Mouse (Mus musculus): ENCODE results near the gene Dot1l. TPM values are rescaled to one million over a fixed set of nuclear protein-coding genes. Genes with fewer than 3 reads are reported as not detected.
A peak's percentile ranks its signal among the peaks of the same experiment; 100 is the strongest.

Gene Dot1l
- polyA plus RNA-seq, 1 experiment from 2014 or later, result 23.8 TPM

DNA sequence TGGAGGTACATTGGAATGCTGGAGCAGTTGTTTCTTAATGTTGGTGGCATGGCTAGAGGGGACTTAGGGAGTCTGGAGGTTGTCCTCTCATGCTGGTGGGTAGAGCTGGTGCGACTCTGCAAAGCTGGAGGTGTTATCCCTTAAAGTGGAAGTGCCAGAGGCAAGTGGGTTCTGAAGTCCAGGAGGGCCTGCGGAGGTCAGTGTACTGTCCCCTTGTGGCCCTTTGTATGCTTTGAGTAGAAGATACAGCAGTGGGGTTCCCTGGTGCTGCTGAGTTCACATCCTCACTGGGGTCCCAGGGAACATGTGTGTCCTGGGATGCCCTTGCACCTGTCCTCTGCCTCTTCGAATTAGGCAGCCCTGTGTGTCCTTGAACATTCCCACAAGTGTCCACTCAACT lies 1.1 kb downstream of the Dot1l start:
- no peaks in the 10 kb centered on the region for H3K27me3 ChIP-seq (ENCODE audit: control insufficient read depth, insufficient read depth, low read length)
- H3K4me2 ChIP-seq (replicated peaks), result peak overlapping the region; percentile 96
- H3K36me3 ChIP-seq (replicated peaks; ENCODE audit: control insufficient read depth, insufficient read depth), result no peaks in the 10 kb centered on the region
- peaks cover 29% of the 10 kb centered on the region for H3K4me1 ChIP-seq (replicated peaks; ENCODE audit: control insufficient read depth, insufficient read depth, low read length)
- ATAC-seq (ENCODE audit: low FRiP score) (no peak), DNase-seq (ENCODE audit: low spot score) (no peak)
- H3K9me3 ChIP-seq (ENCODE audit: control insufficient read depth, low read length), result no peaks in the 10 kb centered on the region
- WGBS, result 34% methylated on average over 3 of the region's 3 CpGs
- peak overlapping the region; percentile 94 for H3K4me3 ChIP-seq (replicated peaks; ENCODE audit: low read length)
- H3K27ac ChIP-seq, result no peak overlapping the region
- H3K9ac ChIP-seq, result peak overlapping the region; percentile 96

DNA sequence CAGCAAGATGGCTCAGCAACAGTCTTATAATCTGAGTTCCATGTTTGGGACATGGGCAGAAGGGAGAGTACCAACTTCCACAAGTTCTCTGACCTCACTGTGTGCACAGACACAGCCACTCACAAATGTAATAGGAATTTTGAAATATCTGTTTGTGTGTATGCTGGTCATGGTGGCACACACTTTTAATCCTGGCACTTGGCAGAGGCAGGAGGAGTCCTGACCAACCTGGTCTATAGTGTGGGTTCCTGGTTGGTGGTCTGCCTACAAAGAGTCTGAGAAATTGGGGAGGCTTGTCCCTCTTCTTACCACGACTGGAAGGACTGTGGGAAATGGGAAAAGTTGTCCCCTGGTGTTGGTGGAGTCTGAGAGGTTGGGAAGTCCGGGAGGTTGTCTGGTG lies 1.5 kb downstream of the Dot1l start:
- Histone ChIP-seq H3K9ac (peak overlapping the region; percentile 96), H3K9me3 (ENCODE audit: control insufficient read depth, low read length) (no peaks in the 10 kb centered on the region), H3K4me1 (replicated peaks; ENCODE audit: control insufficient read depth, insufficient read depth, low read length) (peaks cover 29% of the 10 kb centered on the region), H3K4me2 (replicated peaks) (peak overlapping the region; percentile 96), H3K4me3 (replicated peaks; ENCODE audit: low read length) (peak overlapping the region; percentile 94), H3K36me3 (replicated peaks; ENCODE audit: control insufficient read depth, insufficient read depth) (no peaks in the 10 kb centered on the region), H3K27ac (no peak overlapping the region), H3K27me3 (ENCODE audit: control insufficient read depth, insufficient read depth, low read length) (no peaks in the 10 kb centered on the region)
- 68% methylated on average over 2 of the region's 2 CpGs for WGBS
- DNase-seq (ENCODE audit: low spot score), result no peak
- no peak for ATAC-seq (ENCODE audit: low FRiP score)

DNA sequence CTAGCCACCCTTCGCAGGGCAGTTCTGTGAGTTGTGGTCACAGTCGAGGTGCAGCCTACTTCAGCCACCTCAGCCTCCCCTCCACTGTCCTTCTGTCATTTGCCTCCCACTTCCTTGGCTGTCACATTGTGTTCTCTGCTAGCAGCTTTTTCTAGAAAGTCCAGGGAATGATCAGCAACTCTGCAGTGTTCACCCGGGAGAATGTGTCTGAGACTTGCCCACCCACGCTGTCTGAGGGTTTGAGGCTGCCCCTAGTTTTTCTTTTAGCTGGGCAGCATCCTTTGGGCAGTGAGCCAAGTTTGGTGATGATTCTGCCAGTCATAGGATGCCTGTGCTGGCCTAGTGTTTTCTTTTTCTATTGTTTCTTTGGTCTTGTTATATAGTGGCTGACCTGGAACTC lies 2.0 kb downstream of the Dot1l start:
- 0 out of 2 replicates have a peak overlapping the region, but pooled peaks have one; percentile 94 for H3K4me3 ChIP-seq (replicated peaks; ENCODE audit: low read length)
- H3K27ac ChIP-seq, result no peak overlapping the region
- no peak overlapping the region for H3K9ac ChIP-seq
- 66% methylated on average over 4 of the region's 4 CpGs for whole genome bisulfite sequencing
- H3K36me3 ChIP-seq (replicated peaks; ENCODE audit: control insufficient read depth, insufficient read depth), result no peaks in the 10 kb centered on the region
- no peaks in the 10 kb centered on the region for H3K27me3 ChIP-seq (ENCODE audit: control insufficient read depth, insufficient read depth, low read length)
- peaks cover 34% of the 10 kb centered on the region for H3K4me1 ChIP-seq (replicated peaks; ENCODE audit: control insufficient read depth, insufficient read depth, low read length)
- ATAC-seq (ENCODE audit: low FRiP score), result no peak
- no peak for DNase-seq (ENCODE audit: low spot score)
- H3K4me2 ChIP-seq (replicated peaks), result peak overlapping the region; percentile 96
- H3K9me3 ChIP-seq (ENCODE audit: control insufficient read depth, low read length), result no peaks in the 10 kb centered on the region

DNA sequence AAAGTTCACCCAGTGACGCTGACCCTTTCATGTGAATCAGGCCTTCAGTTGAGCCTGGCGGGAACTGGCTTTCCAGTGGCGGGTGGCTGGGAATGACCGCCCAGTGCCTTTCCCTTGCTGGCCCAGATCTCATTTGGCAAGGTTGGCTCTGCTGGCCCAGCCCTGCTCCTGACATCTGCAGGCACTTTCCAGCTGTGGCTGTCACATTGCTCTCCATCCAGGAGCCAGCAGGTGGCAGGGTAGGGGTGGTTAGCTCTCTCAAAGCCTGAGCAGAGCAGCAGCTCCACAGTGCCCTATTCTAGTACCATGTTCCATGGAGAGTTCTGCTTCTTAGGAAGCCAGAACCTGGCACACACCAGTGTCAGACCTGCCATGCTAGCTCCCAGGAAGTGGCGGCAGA lies 2.7 kb downstream of the Dot1l start:
- Histone ChIP-seq H3K4me1 (replicated peaks; ENCODE audit: control insufficient read depth, insufficient read depth, low read length) (peaks cover 34% of the 10 kb centered on the region), H3K27me3 (ENCODE audit: control insufficient read depth, insufficient read depth, low read length) (no peaks in the 10 kb centered on the region), H3K36me3 (replicated peaks; ENCODE audit: control insufficient read depth, insufficient read depth) (no peaks in the 10 kb centered on the region), H3K9ac (no peak overlapping the region), H3K4me2 (replicated peaks) (peak overlapping the region; percentile 96; the same call in 1 of the 2 replicates), H3K27ac (no peak overlapping the region), H3K9me3 (ENCODE audit: control insufficient read depth, low read length) (no peaks in the 10 kb centered on the region), H3K4me3 (replicated peaks; ENCODE audit: low read length) (no peak overlapping the region)
- WGBS, result 42% methylated on average over 5 of the region's 5 CpGs
- ATAC-seq (ENCODE audit: low FRiP score) (no peak; the same call in 1 of the 2 replicates), DNase-seq (ENCODE audit: low spot score) (peak; percentile 58)

DNA sequence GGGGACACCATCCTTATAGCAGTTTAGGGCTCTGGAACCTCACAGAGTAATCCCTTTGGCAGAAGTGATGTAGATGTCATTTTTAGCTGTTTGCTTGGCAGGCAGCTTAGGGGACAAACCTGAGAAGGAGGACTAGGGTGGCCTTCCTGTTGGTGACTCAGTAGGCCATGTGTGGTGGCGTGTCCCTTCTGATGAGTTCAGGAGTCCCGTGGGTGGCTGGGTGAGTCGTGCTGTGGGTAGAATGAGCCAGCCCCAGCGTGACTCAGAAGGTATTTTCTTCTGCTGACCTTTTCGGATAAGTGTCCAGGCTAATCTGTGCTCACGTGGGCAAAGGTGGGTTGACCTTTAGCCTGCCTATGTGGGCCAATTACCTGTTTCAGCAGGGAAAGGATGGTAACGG lies 3.6 kb downstream of the Dot1l start:
- Histone ChIP-seq H3K36me3 (replicated peaks; ENCODE audit: control insufficient read depth, insufficient read depth) (no peaks in the 10 kb centered on the region), H3K9ac (no peak overlapping the region), H3K4me3 (replicated peaks; ENCODE audit: low read length) (no peak overlapping the region), H3K4me2 (replicated peaks) (no peak overlapping the region), H3K9me3 (ENCODE audit: control insufficient read depth, low read length) (no peaks in the 10 kb centered on the region), H3K4me1 (replicated peaks; ENCODE audit: control insufficient read depth, insufficient read depth, low read length) (peaks cover 34% of the 10 kb centered on the region), H3K27me3 (ENCODE audit: control insufficient read depth, insufficient read depth, low read length) (no peaks in the 10 kb centered on the region), H3K27ac (no peak overlapping the region)
- ATAC-seq (ENCODE audit: low FRiP score) (no peak), DNase-seq (ENCODE audit: low spot score) (no peak)
- 91% methylated on average over 7 of the region's 7 CpGs for WGBS

DNA sequence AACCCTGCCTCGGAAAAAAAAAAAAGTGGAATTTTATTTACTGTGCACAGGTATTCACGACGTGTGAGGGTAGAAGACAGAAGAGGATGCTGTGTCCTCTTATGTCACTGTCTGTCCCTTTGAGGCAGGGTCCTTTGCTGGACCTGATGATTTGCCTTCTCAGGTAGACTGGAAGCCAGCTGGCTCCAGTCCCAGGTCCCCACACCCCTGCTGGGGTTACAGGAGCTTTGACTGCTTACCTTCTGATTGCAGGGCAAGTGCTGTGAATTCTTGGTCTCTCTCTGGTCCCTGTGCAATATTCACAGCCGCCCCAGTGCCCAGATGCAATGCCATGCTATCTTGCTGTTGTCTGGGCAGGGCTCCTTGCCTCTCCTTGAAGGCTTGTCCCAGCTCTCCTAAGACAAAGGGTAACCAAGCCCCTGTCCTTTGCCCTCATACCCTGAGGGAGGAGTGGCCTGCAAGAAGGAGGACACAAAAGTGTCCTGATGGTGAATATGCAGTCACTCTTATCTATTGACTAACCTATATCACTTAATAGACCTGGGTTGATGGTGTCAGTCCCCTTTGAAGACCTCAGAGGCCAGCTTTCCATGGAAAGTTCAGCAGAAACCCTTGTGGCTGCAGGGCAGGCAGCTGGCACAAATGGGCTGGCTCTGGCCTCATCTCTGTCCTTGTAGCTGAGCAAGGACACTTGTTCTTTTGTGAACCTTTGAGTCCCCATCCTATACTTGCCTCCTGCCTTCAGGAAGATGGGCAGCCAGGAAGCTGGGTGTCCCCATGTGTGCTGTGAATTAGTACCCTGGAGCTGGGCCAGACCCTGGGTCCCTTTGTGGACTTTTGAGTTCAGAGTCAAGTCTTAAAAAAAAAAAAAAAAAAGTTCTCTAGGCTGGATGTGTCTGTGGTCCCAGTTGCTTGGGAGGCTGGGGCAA lies 5.9 kb downstream of the Dot1l start:
- Histone ChIP-seq H3K36me3 (replicated peaks; ENCODE audit: control insufficient read depth, insufficient read depth) (peaks cover 4% of the 10 kb centered on the region; the same call in 1 of the 2 replicates), H3K4me3 (replicated peaks; ENCODE audit: low read length) (no peak overlapping the region), H3K27ac (no peak overlapping the region), H3K9me3 (ENCODE audit: control insufficient read depth, low read length) (no peaks in the 10 kb centered on the region), H3K27me3 (ENCODE audit: control insufficient read depth, insufficient read depth, low read length) (no peaks in the 10 kb centered on the region), H3K4me1 (replicated peaks; ENCODE audit: control insufficient read depth, insufficient read depth, low read length) (peaks cover 32% of the 10 kb centered on the region), H3K4me2 (replicated peaks) (no peak overlapping the region), H3K9ac (no peak overlapping the region)
- no peak for DNase-seq (ENCODE audit: low spot score)
- ATAC-seq (ENCODE audit: low FRiP score), result no peak
- 88% methylated on average over 4 of the region's 4 CpGs for WGBS

DNA sequence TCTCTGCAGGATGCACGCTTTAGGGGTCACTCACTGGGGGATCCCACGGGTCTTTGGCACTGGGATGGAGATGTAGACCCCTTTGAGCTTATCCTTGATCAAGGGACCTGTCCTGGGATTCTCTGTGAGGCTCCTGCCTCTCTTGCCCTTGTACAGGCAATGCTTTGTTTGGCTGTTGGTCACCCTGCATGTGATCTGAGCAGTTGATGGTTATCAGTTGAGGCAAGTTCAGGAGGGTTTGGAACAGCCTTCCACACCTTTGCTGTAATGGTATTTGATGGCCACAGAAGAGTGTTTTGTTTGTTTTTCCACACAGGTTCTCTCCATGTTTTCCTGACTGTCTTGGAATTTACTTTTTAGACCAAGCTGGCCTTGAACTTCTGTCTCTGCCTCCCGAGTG lies 6.8 kb downstream of the Dot1l start:
- Histone ChIP-seq H3K9me3 (ENCODE audit: control insufficient read depth, low read length) (no peaks in the 10 kb centered on the region), H3K4me1 (replicated peaks; ENCODE audit: control insufficient read depth, insufficient read depth, low read length) (peaks cover 23% of the 10 kb centered on the region), H3K36me3 (replicated peaks; ENCODE audit: control insufficient read depth, insufficient read depth) (peaks cover 13% of the 10 kb centered on the region), H3K27ac (no peak overlapping the region), H3K4me3 (replicated peaks; ENCODE audit: low read length) (no peak overlapping the region), H3K9ac (no peak overlapping the region), H3K4me2 (replicated peaks) (no peak overlapping the region), H3K27me3 (ENCODE audit: control insufficient read depth, insufficient read depth, low read length) (no peaks in the 10 kb centered on the region)
- DNase-seq (ENCODE audit: low spot score), result no peak
- WGBS, result 68% methylated on average over 3 of the region's 3 CpGs
- no peak for ATAC-seq (ENCODE audit: low FRiP score)

DNA sequence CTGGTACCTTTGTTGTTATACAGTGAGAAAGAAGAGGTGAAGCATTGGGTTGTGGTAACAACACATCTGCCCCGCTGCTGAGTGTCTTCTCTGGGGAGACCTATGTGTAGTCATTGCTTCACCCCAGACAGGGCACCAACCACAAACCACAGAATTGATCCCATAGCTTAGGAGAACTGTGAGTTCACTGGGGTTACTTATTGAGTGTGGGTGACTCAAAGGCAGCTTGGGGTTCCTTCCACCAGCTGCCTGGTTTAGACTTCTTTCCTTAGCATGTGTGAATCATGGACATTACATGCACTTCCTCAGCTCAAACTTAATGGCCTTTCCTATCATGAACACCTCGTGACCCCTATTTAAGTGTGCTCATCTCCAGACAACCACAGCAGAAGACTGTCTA lies 8.5 kb downstream of the Dot1l start:
- no peaks in the 10 kb centered on the region for H3K9me3 ChIP-seq (ENCODE audit: control insufficient read depth, low read length)
- WGBS, result 98% methylated on average over 2 of the region's 2 CpGs

DNA sequence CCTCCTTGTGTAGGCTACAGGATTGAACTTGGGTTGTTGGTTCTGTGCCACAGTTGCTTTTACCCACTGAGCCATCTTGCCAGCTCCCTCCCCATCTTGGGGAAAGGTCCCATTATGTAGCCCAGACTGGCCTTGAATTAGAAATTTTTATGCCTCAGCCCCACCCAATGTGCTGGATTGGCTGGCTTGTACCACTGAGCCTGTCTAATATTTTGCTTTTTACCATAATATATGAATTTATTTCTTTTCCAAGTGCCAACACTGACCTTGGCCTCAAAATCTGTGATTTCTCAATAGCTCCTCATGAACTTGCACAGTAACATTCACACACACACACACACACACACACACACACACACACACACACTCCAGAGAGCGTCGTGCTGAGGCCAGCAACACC lies 10.7 kb downstream of the Dot1l start:
- Histone ChIP-seq H3K27ac (no peak overlapping the region), H3K9ac (no peak overlapping the region), H3K27me3 (ENCODE audit: control insufficient read depth, insufficient read depth, low read length) (no peaks in the 10 kb centered on the region), H3K4me1 (replicated peaks; ENCODE audit: control insufficient read depth, insufficient read depth, low read length) (peaks cover 4% of the 10 kb centered on the region; the same call in 1 of the 2 replicates), H3K36me3 (replicated peaks; ENCODE audit: control insufficient read depth, insufficient read depth) (peaks cover 51% of the 10 kb centered on the region), H3K4me3 (replicated peaks; ENCODE audit: low read length) (no peak overlapping the region), H3K4me2 (replicated peaks) (no peak overlapping the region), H3K9me3 (ENCODE audit: control insufficient read depth, low read length) (no peaks in the 10 kb centered on the region)
- WGBS, result 100% methylated on average over 2 of the region's 2 CpGs
- ATAC-seq (ENCODE audit: low FRiP score) (no peak), DNase-seq (ENCODE audit: low spot score) (no peak)

More for the DNA sequence above, 8.5 kb downstream of the Dot1l start:
- H3K4me2 ChIP-seq (replicated peaks), result no peak overlapping the region
- H3K36me3 ChIP-seq (replicated peaks; ENCODE audit: control insufficient read depth, insufficient read depth), result peaks cover 30% of the 10 kb centered on the region
- ATAC-seq (ENCODE audit: low FRiP score) (no peak), DNase-seq (ENCODE audit: low spot score) (no peak)
- H3K27me3 ChIP-seq (ENCODE audit: control insufficient read depth, insufficient read depth, low read length), result no peaks in the 10 kb centered on the region
- no peak overlapping the region for H3K4me3 ChIP-seq (replicated peaks; ENCODE audit: low read length)
- peaks cover 6% of the 10 kb centered on the region; the same call in 1 of the 2 replicates for H3K4me1 ChIP-seq (replicated peaks; ENCODE audit: control insufficient read depth, insufficient read depth, low read length)
- no peak overlapping the region for H3K27ac ChIP-seq
- H3K9ac ChIP-seq, result no peak overlapping the region
